Mouse (Mus musculus) adrenal gland, postnatal 0 days (tissue): ENCODE measurements around the gene Ugt2a2. TPM values are rescaled to one million over a fixed set of nuclear protein-coding genes. Genes with fewer than 3 reads are reported as not detected.

Experiments used
- polyA plus RNA-seq: library from polyadenylated mRNA; unstranded; fragments of >200 nt; fragmentation: Nextera tagmentation; extraction: Ambion mirVana; gene quantifications from 2 replicates; pipeline ENCODE4 v1.2.1, GENCODE M21; 2015

Gene Ugt2a2
- polyA plus RNA-seq: not detected in 2 replicates

DNA sequence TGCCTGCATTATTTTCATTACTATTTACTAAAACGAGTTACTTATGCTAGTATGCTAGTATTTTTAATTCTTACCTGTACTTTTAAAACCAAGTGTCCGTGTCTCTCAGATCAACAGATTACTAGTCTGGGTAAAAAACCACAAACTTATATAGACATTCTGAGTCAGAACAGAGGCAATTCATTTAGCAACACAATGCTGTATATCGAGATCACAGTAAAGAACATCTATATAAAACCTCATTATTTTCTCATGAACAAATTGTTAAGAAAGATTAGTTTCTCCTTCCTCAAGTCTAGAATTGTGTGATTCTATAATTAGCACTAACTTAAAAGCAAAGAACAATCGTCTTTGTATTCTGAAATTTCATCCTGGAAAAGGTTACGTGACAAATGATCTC, at the start of gene Ugt2a2:
Gene Ugt2a2 (minus strand): TSS at position 101 of the 400 bp plus-strand sequence.

DNA sequence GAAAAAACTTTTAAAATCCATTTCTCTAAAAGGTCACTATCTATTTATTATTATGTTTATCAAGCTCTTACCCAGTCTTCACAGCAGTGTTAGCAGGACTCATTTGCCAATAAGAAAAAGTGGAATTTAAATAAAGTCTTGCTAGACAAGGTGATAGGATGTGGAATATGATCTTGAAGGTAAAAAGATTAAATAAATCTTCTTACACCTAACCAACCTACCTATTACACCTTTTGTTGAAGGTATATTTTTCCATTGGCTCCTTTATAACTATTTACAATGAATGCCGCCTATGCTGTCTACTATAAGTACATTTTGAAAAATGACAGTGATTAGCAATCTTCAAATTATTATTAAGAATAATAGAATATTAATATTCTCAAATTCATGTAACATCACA, 8.7 kb upstream of the Ugt2a2 start, which contains the start of gene Ugt2a1:
Gene Ugt2a1 (minus strand): TSS at position 101 of the 400 bp plus-strand sequence.

DNA sequence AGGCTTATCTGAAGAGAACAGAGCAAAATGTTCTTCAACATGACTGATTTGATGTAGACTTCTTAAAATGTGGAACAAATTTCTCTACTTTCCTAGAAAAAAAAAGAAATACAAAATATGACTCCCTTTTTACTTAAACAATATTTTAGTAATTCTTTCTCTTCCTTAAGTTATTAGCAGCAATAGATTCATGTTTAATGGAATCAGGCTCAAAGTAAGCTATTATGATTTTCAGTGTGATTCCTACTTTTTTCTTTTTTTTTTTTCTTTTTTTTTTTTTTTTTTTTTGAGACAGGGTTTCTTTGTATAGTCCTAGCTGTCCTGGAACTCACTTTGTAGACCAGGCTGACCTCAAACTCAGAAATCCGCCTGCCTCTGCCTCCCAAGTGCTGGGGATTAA, 4.6 kb upstream of the Ugt2a2 start, which contains the start of gene Gm43638:
Gene Gm43638 (minus strand): TSS at position 101 of the 400 bp plus-strand sequence.

DNA sequence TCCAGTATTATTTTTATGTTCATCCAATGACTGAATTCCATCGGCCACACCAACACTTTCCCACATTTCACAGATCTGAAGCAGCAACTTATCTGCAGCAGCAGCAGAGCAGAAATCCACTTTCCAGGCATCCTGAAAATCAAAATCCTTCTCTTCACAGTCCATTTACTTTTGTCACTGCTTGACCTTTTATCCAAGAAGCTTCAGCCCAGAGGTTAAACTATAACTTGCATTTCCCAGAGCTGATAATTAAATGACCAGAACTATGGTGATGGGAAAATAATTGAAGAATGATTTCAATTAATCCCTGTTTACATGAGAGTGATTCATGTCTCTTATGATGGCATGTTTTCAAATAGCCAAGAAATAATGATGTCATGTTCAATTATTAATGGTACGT, 58.0 kb downstream of the Ugt2a2 start, which contains the start of gene Ugt2b38:
Gene Ugt2b38 (minus strand): TSS at position 163 of the 400 bp plus-strand sequence.

Other genes starting within 250 kb of the Ugt2a2 start
- gene Ugt2b37, start 227.5 kb downstream of the Ugt2a2 start, polyA plus RNA-seq: not detected in 2 replicates
- not detected in 2 replicates for gene Ugt2a3, start 145.1 kb downstream of the Ugt2a2 start, polyA plus RNA-seq
- gene Ugt2b38, start 58.1 kb downstream of the Ugt2a2 start, polyA plus RNA-seq: not detected in 2 replicates
- not detected in 2 replicates for gene Gm43638, start 4.5 kb upstream of the Ugt2a2 start, polyA plus RNA-seq
- gene Ugt2a1, start 8.6 kb upstream of the Ugt2a2 start, polyA plus RNA-seq: not detected in 2 replicates
- 0.11 and 1.0 TPM in 2 replicates for gene Sult1b1, start 55.9 kb upstream of the Ugt2a2 start, polyA plus RNA-seq
- gene Sult1d1, start 86.8 kb upstream of the Ugt2a2 start, polyA plus RNA-seq: 2.1 and 2.9 TPM in 2 replicates
- 4.0 and 10.5 TPM in 2 replicates for gene Sult1e1, start 109.3 kb upstream of the Ugt2a2 start, polyA plus RNA-seq
- gene Csn1s1, start 183.9 kb upstream of the Ugt2a2 start, polyA plus RNA-seq: not detected in 2 replicates
- gene Csn2, start 217.4 kb upstream of the Ugt2a2 start, polyA plus RNA-seq: 0.12 TPM in 1 of 2 replicates, not detected in the other